14 mouse cellular contexts compared by ENCODE assay signal in the genomic region with DNA sequence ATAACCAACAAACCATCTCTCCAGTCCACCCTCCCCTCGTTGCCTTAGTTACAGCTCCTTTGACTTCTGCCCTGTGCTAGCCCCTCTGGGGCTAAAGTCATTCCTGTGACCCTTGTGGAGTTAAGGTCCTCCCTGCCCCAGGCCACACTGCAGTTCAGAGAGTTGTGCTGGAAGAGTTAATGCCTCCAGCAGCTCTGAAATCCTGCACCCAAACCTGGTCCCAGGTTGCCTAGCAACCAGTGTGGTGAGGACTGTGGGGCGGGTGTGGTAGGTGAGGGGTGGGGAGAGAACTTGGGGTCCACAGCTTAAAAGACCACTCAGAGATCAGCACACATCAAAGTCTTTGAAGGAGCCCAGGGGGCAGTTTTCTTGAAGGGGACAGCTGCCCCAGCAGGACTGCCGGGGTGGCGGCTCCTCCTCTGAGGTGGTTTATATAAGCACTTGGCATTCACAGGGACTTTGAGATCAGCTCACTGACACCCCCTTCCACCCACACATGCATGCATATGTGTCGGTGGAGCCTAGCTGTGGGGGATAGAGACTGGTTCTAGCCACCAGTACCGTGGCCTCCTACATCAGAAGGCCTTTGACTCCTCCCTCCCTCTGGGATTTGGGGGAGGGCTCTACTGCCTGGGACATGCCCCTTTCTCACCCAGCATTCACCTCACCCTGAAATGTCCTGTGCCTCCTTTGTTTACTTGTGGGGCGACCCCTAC. TPM values are rescaled to one million over a fixed set of nuclear protein-coding genes. Genes with fewer than 3 reads are reported as not detected.
DNase-seq lines count a peak whose midpoint lies in the region; ATAC-seq and TF ChIP-seq lines count a peak whose summit lies in the region.
"Had no signal": no experiment of that assay in that cellular context is flagged by ENCODE, and none has a peak within 500 bp of the region (broad histone marks: within the 10 kb centered on the region; RNA-seq: fewer than 3 reads in every experiment).

No protein-coding gene starts in this region.

- peaks cover 12% of the 10 kb centered on the region for H3K4me1 ChIP-seq in lung, embryonic 16.5 days (replicated peaks; ENCODE audit: control insufficient read depth, insufficient read depth, low read length)
- peaks cover 4% of the 10 kb centered on the region; the same call in 1 of the 2 replicates for H3K4me1 ChIP-seq in lung, adult 2 months (ENCODE audit: control insufficient read depth, insufficient read depth, low read length)
- peaks cover 8% of the 10 kb centered on the region for H3K4me1 ChIP-seq in midbrain, embryonic 14.5 days (ENCODE audit: control insufficient read depth, insufficient read depth, low read length)

- DNase-seq in frontal cortex, postnatal 14 days (ENCODE audit: low spot score in 2 of 2), result no peak
- no peak for DNase-seq in lung, adult 2 months
- DNase-seq in embryo, embryonic 10 days (ENCODE audit: low spot score), result peak; percentile 64
- peak; percentile 56 for DNase-seq in midbrain, embryonic 14.5 days
- DNase-seq: lung, postnatal 36 days; spleen, adult 18-20 months had no signal

- TF ChIP-seq POLR2A in lung, adult 2 months (IDR thresholded peaks at IDR 0.05; ENCODE audit: borderline replicate concordance, extremely low read depth, low read depth, low read length), result no peak

- no peak for TF ChIP-seq CTCF in lung, adult 2 months (IDR thresholded peaks at IDR 0.05; ENCODE audit: insufficient read depth, low read length)

- no peaks in the 10 kb centered on the region for H3K27me3 ChIP-seq in lung, embryonic 16.5 days (ENCODE audit: control insufficient read depth, insufficient read depth, low read depth, low read length)
- no peaks in the 10 kb centered on the region for H3K27me3 ChIP-seq in midbrain, embryonic 14.5 days (ENCODE audit: control insufficient read depth, insufficient read depth, low read length)
- H3K27me3 ChIP-seq: forebrain, embryonic 13.5 days; neural tube, embryonic 13.5 days had no signal

- no peaks in the 10 kb centered on the region for H3K36me3 ChIP-seq in lung, embryonic 16.5 days (ENCODE audit: control insufficient read depth, insufficient read depth, low read length)
- H3K36me3 ChIP-seq in midbrain, embryonic 14.5 days (ENCODE audit: control insufficient read depth, insufficient read depth, low read length), result no peaks in the 10 kb centered on the region
- H3K36me3 ChIP-seq: heart, embryonic 10.5 days; neural tube, embryonic 13.5 days had no signal

- H3K4me3 ChIP-seq in lung, embryonic 16.5 days (ENCODE audit: low read length), result no peak overlapping the region
- no peak overlapping the region for H3K4me3 ChIP-seq in lung, adult 2 months (replicated peaks; ENCODE audit: extremely low read depth, low read depth, low read length)
- H3K4me3 ChIP-seq in midbrain, embryonic 14.5 days (replicated peaks; ENCODE audit: low read depth, low read length), result no peak overlapping the region
- H3K4me3 ChIP-seq: forebrain, embryonic 13.5 days; heart, embryonic 10.5 days; neural tube, embryonic 13.5 days had no signal

- H3K9me3 ChIP-seq in lung, embryonic 16.5 days (ENCODE audit: control insufficient read depth, low read length), result no peaks in the 10 kb centered on the region
- no peaks in the 10 kb centered on the region for H3K9me3 ChIP-seq in midbrain, embryonic 14.5 days (ENCODE audit: control insufficient read depth, low read length)
- H3K9me3 ChIP-seq: forebrain, embryonic 13.5 days; heart, embryonic 10.5 days; neural tube, embryonic 13.5 days had no signal

- H3K9ac ChIP-seq in lung, embryonic 16.5 days (ENCODE audit: low read length), result no peak overlapping the region
- no peak overlapping the region for H3K9ac ChIP-seq in midbrain, embryonic 14.5 days (replicated peaks; ENCODE audit: low read length)
- H3K9ac ChIP-seq: forebrain, embryonic 13.5 days; neural tube, embryonic 13.5 days had no signal

- WGBS in lung, embryonic 16.5 days, result 24% methylated on average over 7 of the region's 7 CpGs
- 43% methylated on average over 7 of the region's 7 CpGs for WGBS in lung, adult 2 months
- 13% methylated on average over 7 of the region's 7 CpGs for WGBS in midbrain, embryonic 14.5 days

- no peak overlapping the region for H3K4me2 ChIP-seq in lung, embryonic 16.5 days (ENCODE audit: low read depth, low read length)
- H3K4me2 ChIP-seq in midbrain, embryonic 14.5 days (ENCODE audit: low read length), result no peak overlapping the region
- H3K4me2 ChIP-seq: forebrain, embryonic 13.5 days; neural tube, embryonic 13.5 days had no signal

- peak; percentile 55 for ATAC-seq in frontal cortex, adult (ENCODE audit: low TSS enrichment)
- ATAC-seq in lung, embryonic 16.5 days (ENCODE audit: low read depth), result peak; percentile 34; the same call in 1 of the 2 replicates
- ATAC-seq in midbrain, embryonic 14.5 days (ENCODE audit: low FRiP score, low TSS enrichment), result no peak
- no peak for ATAC-seq in erythroblast, adult 5-6 weeks (replicated peaks; ENCODE audit: low FRiP score, poor library complexity, severe bottlenecking)
- ATAC-seq in activated CD4-positive, CD25-positive, alpha-beta regulatory T cell, adult 4 months, result no peak
- ATAC-seq: forebrain, embryonic 13.5 days; intestine, embryonic 16.5 days had no signal

- no peak overlapping the region for H3K27ac ChIP-seq in lung, embryonic 16.5 days (ENCODE audit: low read length)
- H3K27ac ChIP-seq in midbrain, embryonic 14.5 days (replicated peaks; ENCODE audit: low read depth, low read length), result no peak overlapping the region
- H3K27ac ChIP-seq: forebrain, embryonic 13.5 days; heart, embryonic 10.5 days; neural tube, embryonic 13.5 days had no signal

RNA-seq across cellular contexts. Expression of a gene that starts 2.3 kb away (rescaled TPM):
- polyA plus RNA-seq in lung, embryonic 16.5 days (2015; fragmentation: Nextera tagmentation; extraction: Ambion mirVana), result 6.6 and 8.3 TPM in 2 replicates
- 25.2 and 28.6 TPM in 2 replicates for polyA plus RNA-seq in lung, adult 2 months (2012; rRNA removed)
- polyA plus RNA-seq in midbrain, embryonic 14.5 days (2014; fragmentation: Nextera tagmentation; extraction: Ambion mirVana), result 3.0 and 3.9 TPM in 2 replicates
- total RNA-seq in erythroblast, adult 5-6 weeks (2015; ENCODE audit: low replicate concordance), result not detected in 2 replicates
- total RNA-seq in erythroblast, adult 5-6 weeks (2017; ENCODE audit: low replicate concordance), result not detected in 2 replicates
- polyA plus RNA-seq in activated CD4-positive, CD25-positive, alpha-beta regulatory T cell, adult 4 months (2017; shearing (Covaris generic)), result not detected

RNA-seq across cellular contexts. Expression of a gene that starts 14.7 kb away (rescaled TPM):
- polyA plus RNA-seq in lung, embryonic 16.5 days (2015; fragmentation: Nextera tagmentation; extraction: Ambion mirVana), result 0.30 and 0.41 TPM in 2 replicates
- polyA plus RNA-seq in lung, adult 2 months (2012; rRNA removed), result 0.69 and 0.93 TPM in 2 replicates
- 0.83 and 0.94 TPM in 2 replicates for polyA plus RNA-seq in midbrain, embryonic 14.5 days (2014; fragmentation: Nextera tagmentation; extraction: Ambion mirVana)
- not detected in 2 replicates for total RNA-seq in erythroblast, adult 5-6 weeks (2015; ENCODE audit: low replicate concordance)
- total RNA-seq in erythroblast, adult 5-6 weeks (2017; ENCODE audit: low replicate concordance), result not detected in 2 replicates
- polyA plus RNA-seq in activated CD4-positive, CD25-positive, alpha-beta regulatory T cell, adult 4 months (2017; shearing (Covaris generic)), result not detected

RNA-seq across cellular contexts. Expression of a gene that starts 18.1 kb away (rescaled TPM):
- polyA plus RNA-seq in lung, embryonic 16.5 days (2015; fragmentation: Nextera tagmentation; extraction: Ambion mirVana), result not detected in 2 replicates
- 0.14 and 5.2 TPM in 2 replicates for polyA plus RNA-seq in lung, adult 2 months (2012; rRNA removed)
- polyA plus RNA-seq in midbrain, embryonic 14.5 days (2014; fragmentation: Nextera tagmentation; extraction: Ambion mirVana), result 0.13 TPM in 1 of 2 replicates, not detected in the other
- total RNA-seq in erythroblast, adult 5-6 weeks (2015; ENCODE audit: low replicate concordance), result not detected in 2 replicates
- total RNA-seq in erythroblast, adult 5-6 weeks (2017; ENCODE audit: low replicate concordance), result not detected in 2 replicates
- not detected for polyA plus RNA-seq in activated CD4-positive, CD25-positive, alpha-beta regulatory T cell, adult 4 months (2017; shearing (Covaris generic))
- polyA plus RNA-seq: forebrain, embryonic 13.5 days; neural tube, embryonic 13.5 days had no signal

RNA-seq across cellular contexts. Expression of a gene that starts 36.2 kb away (rescaled TPM):
- not detected in 2 replicates for polyA plus RNA-seq in lung, embryonic 16.5 days (2015; fragmentation: Nextera tagmentation; extraction: Ambion mirVana)
- polyA plus RNA-seq in lung, adult 2 months (2012; rRNA removed), result 2.5 and 2.6 TPM in 2 replicates
- polyA plus RNA-seq in midbrain, embryonic 14.5 days (2014; fragmentation: Nextera tagmentation; extraction: Ambion mirVana), result 0.43 TPM in 1 of 2 replicates, not detected in the other
- total RNA-seq in erythroblast, adult 5-6 weeks (2015; ENCODE audit: low replicate concordance), result 0.84 TPM in 1 of 2 replicates, not detected in the other
- 0.26 TPM in 1 of 2 replicates, not detected in the other for total RNA-seq in erythroblast, adult 5-6 weeks (2017; ENCODE audit: low replicate concordance)
- polyA plus RNA-seq in activated CD4-positive, CD25-positive, alpha-beta regulatory T cell, adult 4 months (2017; shearing (Covaris generic)), result 1 to 10 TPM in 1 of 2 experiments, not detected in 1; 1.5 TPM

Comparison
In these comparisons a context has a peak if more than half of its experiments do, and no peak if none do; other contexts are left out.
1. ATAC-seq: peak in frontal cortex, adult (single experiment) and lung, embryonic 16.5 days (single experiment); none in midbrain, embryonic 14.5 days (single experiment), erythroblast, adult 5-6 weeks (single experiment) and activated CD4-positive, CD25-positive, alpha-beta regulatory T cell, adult 4 months (single experiment).
2. DNase-seq: peak in embryo, embryonic 10 days (single experiment) and midbrain, embryonic 14.5 days (single experiment); none in frontal cortex, postnatal 14 days (0 of 2) and lung, adult 2 months (single experiment).